Mouse (Mus musculus): Measurements from ENCODE around the gene Dram1.

Gene Dram1

DNA sequence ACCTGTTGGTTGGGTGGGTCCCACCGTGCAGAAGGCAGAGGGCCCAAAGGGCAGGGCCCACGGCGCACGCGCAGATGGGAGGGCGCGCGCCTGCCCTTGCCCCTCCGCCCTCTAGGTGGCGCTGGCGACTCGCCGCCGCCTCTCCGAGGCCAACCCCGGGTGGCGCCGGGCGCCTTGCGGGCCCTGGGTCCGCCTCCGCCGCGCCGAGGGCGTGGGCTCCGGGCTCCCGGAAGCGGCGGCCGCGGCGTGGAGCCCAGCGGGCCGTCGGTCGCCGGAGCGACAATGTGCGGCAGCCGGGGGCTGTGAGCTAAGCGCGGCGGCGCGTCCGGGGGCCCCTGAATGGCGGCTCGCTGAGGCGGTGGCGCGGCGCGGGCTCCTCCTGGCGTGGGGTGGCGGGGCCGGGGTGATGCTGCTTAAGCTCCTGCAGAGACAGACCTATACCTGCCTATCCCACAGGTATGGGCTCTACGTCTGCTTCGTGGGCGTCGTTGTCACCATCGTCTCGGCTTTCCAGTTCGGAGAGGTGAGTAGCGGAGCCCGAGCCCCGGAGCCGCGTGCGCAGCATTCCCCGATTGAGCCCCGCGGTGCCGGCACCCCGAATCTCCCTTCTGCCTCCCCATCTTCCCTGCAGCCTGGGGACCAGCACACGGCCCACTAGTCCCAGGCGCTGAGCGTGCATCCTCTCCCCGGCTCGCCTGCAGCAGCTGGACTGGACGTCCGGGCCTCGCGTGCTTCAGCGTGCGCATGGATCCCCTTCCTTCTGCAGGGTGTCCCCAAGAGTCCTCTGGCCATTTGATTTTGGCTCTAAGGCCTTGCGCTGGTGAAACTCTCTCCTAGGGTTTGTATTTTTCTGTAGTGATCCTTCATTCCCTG lies at the start of gene Dram1, which contains the start of gene Gnptab:
Gene Dram1, minus strand, starts transcription at position 68 of the 873 bp plus-strand sequence.
Gene Gnptab, plus strand, starts transcription at position 120 of the 873 bp plus-strand sequence.
- peak; percentile 90 for DNase-seq

DNA sequence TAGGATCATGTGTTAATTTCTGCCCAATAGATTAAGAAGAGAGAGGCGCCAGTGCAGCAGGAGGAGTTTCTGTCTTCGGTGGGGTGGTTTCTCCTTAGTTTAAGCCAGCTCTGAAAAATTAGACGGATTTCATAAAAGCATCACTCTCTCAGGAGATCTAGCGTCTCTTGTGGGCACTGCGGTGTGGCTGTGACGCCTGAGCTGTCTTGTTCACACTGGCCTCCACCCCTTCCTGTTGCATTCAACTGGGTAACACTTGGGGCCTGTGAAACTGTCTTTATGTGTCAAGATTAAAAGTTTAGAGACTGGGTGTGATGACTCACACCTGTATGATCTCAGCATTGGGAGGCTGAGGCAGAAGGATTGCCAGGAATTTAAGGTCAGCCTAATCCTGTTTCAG lies 49.1 kb upstream of the Dram1 start:
- DNase-seq, result no peak

GRCm38 (mm10) chr10:88426896-88427295 lies 48.0 kb upstream of the Dram1 start:
- DNase-seq, result no peak

GRCm38 (mm10) chr10:88426158-88426816 lies 47.4 kb upstream of the Dram1 start:
- peak; percentile 79 for DNase-seq

DNA sequence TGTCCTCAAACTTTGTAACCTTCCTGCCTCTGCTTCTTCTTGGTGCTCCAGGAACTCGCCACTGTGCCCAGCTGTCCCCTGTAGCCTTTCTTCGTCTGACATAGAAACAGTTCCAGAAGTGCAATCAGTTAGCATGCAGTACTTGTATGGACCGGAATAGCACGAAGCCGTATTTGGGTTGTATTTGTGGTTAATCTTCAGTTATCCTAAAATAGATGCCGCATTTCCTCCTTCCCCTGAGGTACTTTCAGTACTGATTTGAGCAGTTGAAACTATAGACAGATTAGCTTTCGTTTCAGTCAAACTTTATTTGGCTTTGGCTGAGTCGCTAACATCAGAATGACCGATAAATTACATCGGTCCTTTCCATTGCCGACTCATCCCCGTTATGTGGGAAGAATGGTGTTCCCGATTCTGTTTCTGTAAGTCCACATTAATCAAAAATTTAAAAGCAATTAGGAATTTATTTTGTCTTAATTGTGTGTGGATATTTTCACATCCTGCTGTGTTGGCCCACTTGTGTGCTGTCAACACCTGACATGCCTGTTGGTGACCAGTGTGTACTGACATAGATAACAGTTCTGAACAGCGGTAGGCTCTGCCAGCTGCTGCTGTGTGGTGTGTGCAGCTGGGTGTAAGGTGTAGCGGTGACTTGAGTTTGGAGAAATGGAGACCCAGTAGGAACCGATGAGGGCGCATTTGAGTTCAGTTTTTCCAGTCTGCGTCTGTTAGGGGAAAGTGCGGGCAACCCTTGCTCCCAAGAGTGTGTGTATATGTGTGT lies 42.0 kb upstream of the Dram1 start:
- no peak for DNase-seq

GRCm38 (mm10) chr10:88420141-88420541 lies 41.3 kb upstream of the Dram1 start:
- DNase-seq, result no peak

DNA sequence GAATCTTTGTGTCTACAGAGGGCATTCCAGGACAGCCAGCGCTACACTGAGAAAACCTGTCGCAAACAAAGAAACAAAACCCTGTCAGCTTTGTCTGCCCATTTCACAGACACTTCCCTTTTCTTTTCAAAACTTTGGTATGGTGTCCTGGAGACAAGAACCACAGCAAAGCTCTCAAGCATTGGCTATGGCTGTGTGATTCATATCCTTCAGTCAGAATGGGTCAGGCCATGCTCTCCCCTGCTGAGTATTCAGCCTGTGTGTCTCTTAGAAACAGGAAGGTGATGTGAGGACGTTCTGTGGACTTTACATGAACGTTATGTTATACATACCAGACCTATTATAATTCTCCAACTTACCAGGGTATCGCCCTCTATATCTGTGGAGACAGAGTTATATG lies 38.8 kb upstream of the Dram1 start:
- DNase-seq, result no peak

DNA sequence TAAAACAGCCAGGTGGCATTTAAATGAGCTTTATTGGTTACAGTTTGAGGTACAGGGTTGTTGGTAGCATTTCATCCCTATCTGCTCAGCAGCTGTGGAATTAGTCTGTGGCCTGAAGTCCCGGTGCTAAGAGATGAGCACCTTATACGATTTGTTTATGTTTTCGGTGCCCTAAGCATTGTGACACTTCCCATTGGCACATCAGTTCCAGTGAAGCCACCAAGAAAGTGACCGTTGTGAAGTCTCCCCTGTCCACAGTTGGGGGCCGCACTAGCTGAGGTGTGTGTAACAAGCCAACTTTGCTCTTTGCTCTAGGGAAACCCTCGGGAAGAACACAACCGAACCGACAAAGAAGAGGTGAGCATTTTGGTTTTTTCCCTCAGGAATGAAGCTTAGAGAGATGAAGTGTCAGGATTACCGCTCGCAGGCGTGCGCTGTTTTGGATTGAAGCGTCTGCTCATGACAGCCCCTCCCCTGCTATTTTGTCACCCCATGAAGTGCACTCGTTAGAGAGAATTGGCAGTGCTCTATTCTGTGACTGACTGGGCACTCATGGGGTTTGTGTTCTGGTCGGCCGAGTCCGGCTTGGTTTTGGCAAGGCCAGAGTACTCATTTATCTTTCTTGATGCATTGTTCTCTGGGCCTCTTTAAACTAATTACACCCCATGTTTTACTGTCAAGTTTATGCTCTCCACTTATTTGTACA lies 33.6 kb upstream of the Dram1 start:
- peak; percentile 11 for DNase-seq

DNA sequence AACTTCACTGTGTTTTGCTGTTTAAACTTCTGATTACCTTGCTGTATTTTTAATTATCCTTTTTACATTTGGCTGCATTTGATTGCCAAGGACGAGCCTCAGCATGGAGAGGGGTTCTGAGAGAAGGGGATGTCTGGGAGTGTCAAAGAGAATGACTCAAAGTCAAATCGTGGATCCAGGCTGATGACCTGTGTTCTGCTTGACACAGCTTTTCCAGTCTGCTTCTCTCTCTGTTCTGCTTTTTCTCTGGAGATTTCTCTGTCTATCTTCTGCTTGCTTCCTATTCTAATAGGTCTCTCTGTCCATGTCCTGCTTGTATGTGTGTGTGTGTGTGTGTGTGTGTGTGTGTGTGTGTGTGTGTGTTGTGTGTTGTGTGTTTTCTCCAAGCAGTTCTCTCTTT lies 30.9 kb upstream of the Dram1 start:
- no peak for DNase-seq

- DNase-seq, result no peak
Observed at GRCm38 (mm10) chr10:88407875-88408631, 29.2 kb upstream of the Dram1 start.

- no peak for DNase-seq
Observed at GRCm38 (mm10) chr10:88405812-88406211, 26.9 kb upstream of the Dram1 start.

DNA sequence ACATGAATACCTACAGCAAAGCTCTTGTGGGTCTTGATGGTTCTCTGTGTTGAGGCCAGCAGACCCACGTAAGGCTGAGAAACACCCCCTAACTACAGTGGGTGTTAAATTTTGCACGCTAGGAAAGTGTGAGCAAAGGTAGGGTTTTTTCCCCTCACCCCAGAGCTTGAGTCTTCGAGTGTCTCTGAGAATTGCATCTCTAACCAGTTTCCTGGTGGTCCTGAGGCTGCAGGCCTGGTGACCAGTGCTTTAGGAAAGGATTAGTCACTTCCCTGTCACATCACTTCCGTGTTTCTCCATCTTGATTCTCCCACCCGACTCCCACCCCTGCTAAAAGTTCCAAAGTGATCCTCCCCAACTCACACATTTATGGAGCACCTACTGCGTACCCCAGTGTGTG lies 25.3 kb upstream of the Dram1 start:
- no peak for DNase-seq

DNA sequence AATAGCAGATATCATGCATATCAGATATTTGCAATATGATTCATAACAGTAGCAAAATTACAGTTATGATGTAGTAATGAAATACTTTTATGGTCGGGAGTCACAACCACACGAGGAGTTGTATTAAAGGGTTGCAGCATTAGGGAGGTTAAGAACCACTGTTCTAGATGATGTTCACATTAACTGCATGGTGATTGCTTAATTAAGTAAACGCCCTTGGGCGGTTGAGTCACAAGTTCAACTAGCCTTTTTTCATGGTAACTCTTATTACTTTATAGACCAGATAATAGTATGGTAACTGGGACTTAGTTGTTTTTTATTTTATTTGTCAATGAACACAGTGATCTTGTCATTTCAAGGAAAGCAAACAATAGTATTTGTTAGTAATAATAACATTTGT lies 24.1 kb upstream of the Dram1 start:
- DNase-seq, result no peak

GRCm38 (mm10) chr10:88399271-88399670 lies 20.4 kb upstream of the Dram1 start:
- DNase-seq, result no peak

DNA sequence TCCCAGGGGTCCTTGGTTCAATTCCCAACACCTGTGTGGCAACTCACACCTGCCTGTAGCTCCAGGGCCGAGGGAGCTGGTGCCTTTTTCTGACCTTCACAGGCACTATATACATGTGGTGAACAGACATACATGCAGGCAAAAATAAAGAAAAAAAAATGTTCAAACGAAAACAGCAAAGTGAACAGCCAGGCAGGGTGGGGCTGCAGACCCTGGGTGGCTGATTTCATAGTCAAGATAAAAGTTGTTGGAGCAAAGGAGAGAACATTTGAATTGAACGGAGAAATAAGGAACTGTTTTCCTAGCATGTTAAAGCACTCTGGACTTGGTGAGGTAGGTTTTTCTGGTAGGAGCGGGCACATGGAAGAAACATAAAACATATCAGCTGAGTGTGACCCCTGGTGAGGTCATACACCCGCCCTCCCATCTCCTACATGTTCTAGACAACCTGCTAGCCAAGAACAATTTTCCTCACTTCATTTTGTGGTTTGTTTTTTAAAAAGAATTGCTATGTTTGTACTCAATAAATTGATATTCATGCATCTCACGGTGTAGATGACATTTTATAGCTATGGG lies 19.9 kb upstream of the Dram1 start:
- DNase-seq, result no peak

GRCm38 (mm10) chr10:88392181-88392847 lies 13.4 kb upstream of the Dram1 start:
- DNase-seq, result no peak

DNA sequence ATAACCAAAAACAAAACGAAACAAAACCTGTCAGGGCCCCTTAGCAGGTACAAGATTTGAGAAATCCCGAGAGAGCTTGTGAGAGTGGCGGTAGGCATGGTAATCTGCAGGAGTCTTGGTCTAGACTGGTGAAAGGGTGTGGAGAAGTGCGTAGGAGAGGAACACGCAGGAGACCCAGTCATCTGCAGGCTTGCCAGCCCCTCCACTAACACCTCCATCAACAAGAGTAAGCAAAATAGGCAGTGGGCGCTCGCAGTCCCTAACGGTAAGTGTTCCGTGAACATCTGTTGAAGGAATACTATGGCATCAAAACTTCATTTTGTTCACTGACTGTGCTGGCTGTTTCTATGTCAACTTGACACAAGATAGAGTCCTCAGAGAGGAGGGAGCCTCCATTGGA lies 12.6 kb upstream of the Dram1 start:
- DNase-seq, result no peak

DNA sequence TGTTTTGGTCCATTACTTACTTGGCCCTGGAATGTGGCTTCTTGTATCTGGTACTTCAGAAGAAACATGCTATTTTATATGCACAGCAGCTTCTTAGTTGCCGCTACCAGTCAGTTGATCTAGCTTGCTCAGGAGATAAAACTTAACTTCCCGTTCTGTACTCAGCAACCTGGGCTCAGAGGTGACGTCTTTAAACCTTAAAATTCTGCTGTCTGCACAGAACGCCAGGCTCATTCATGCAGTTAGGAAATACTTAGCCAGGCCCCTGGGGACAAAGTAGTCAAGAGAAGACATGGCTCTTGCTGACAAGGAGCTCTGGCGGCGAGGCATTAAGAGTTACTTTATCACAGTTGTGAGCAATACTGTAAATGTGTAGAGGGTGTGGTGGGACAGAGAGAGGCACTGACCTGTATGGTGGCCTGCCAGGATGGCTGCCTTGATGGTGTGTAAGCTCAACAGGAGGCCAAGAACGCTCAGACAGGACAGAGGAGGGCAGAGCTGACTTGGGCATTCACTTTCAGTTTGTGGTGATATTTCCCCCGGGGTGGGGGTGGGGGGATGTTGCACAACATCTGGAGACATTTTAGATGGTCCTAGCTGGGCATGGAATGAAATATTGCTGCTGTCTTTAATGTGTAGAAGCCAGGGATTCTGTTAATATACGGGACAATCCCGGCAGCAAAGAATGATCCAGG lies 11.4 kb upstream of the Dram1 start:
- no peak for DNase-seq

GRCm38 (mm10) chr10:88389576-88389975 lies 10.7 kb upstream of the Dram1 start:
- no peak for DNase-seq

- DNase-seq, result no peak
Observed at GRCm38 (mm10) chr10:88386251-88386650, 7.4 kb upstream of the Dram1 start.

All from retina, postnatal 1 day (tissue).